Mouse (Mus musculus): ENCODE measurements around the gene Fbxo46.

- peak; percentile 89 for TF ChIP-seq CTCF (IDR thresholded peaks at IDR 0.05; ENCODE audit: low read depth)
- no peak for TF ChIP-seq EP300 (IDR thresholded peaks at IDR 0.05; ENCODE audit: low read depth)
These were observed 26.5 kb upstream of the Fbxo46 start for GRCm38 (mm10) chr7:19093174-19093521.
